11 mouse cellular contexts compared by ENCODE assay signal in genomic region chr11:52565457-52565856, GRCm38 (mm10).
A peak's percentile ranks its signal among the peaks of the same experiment; 100 is the strongest.
DNase-seq lines count a peak whose midpoint lies in the region; ATAC-seq and TF ChIP-seq lines count a peak whose summit lies in the region.
"Had no signal": no experiment of that assay in that cellular context is flagged by ENCODE, and none has a peak within 500 bp of the region (broad histone marks: within the 10 kb centered on the region; RNA-seq: fewer than 3 reads in every experiment).

No protein-coding gene starts in this region.

- intact Hi-C loops in heart, postnatal 25 days (cut with DNase I), result no loop called here

- peak; percentile 90 for DNase-seq in heart, adult 11 months
- no peak for DNase-seq in heart, postnatal 25 days (ENCODE audit: low spot score)
- DNase-seq in Patski (ENCODE audit: low read depth, low spot score) (no peak), adipocyte (ENCODE audit: low spot score) (no peak)
- DNase-seq in gastrocnemius, postnatal 10 days, result no peak
- no peak for DNase-seq in urinary bladder, adult 2 months (ENCODE audit: low spot score)
- DNase-seq: layer of hippocampus, postnatal 36 days had no signal

- CTCF ChIA-PET in Patski (lab: Charles Lee), result no interaction called here

- peaks cover 62% of the 10 kb centered on the region for H3K4me1 ChIP-seq in heart, embryonic 13.5 days
- peaks cover 10% of the 10 kb centered on the region; the same call in 1 of the 2 replicates for H3K4me1 ChIP-seq in lung, embryonic 16.5 days (replicated peaks; ENCODE audit: control insufficient read depth, insufficient read depth, low read length)

- H3K36me3 ChIP-seq in heart, embryonic 13.5 days, result no peaks in the 10 kb centered on the region
- no peaks in the 10 kb centered on the region for H3K36me3 ChIP-seq in lung, embryonic 16.5 days (ENCODE audit: control insufficient read depth, insufficient read depth, low read length)
- H3K36me3 ChIP-seq: hindbrain, embryonic 15.5 days had no signal

- H3K4me2 ChIP-seq in heart, embryonic 13.5 days, result peak overlapping the region; percentile 7; the same call in 1 of the 2 replicates
- no peak overlapping the region for H3K4me2 ChIP-seq in lung, embryonic 16.5 days (ENCODE audit: low read depth, low read length)
- H3K4me2 ChIP-seq: hindbrain, embryonic 15.5 days; liver, embryonic 11.5 days had no signal

- no peaks in the 10 kb centered on the region for H3K27me3 ChIP-seq in Patski
- no peaks in the 10 kb centered on the region for H3K27me3 ChIP-seq in heart, embryonic 13.5 days (replicated peaks)
- H3K27me3 ChIP-seq in lung, embryonic 16.5 days (ENCODE audit: control insufficient read depth, insufficient read depth, low read depth, low read length), result no peaks in the 10 kb centered on the region
- H3K27me3 ChIP-seq: hindbrain, embryonic 15.5 days had no signal

- peak overlapping the region; percentile 75 for H3K27ac ChIP-seq in heart, embryonic 13.5 days (replicated peaks)
- peak overlapping the region; percentile 60 for H3K27ac ChIP-seq in lung, embryonic 16.5 days (ENCODE audit: low read length)
- H3K27ac ChIP-seq: hindbrain, embryonic 15.5 days had no signal

- peak; percentile 37 for ATAC-seq in Patski
- ATAC-seq in heart, embryonic 13.5 days (ENCODE audit: extremely low read depth, insufficient number of reproducible peaks, low FRiP score, low TSS enrichment), result no peak
- ATAC-seq in lung, embryonic 16.5 days (ENCODE audit: low read depth), result peak; percentile 94

- WGBS in heart, embryonic 13.5 days, result 10% methylated on average over 1 of the region's 1 CpGs
- 8% methylated on average over 1 of the region's 1 CpGs for WGBS in lung, embryonic 16.5 days

- no peak overlapping the region for H3K4me3 ChIP-seq in heart, embryonic 13.5 days
- no peak overlapping the region for H3K4me3 ChIP-seq in lung, embryonic 16.5 days (ENCODE audit: low read length)
- H3K4me3 ChIP-seq: hindbrain, embryonic 15.5 days had no signal

- H3K9ac ChIP-seq in heart, embryonic 13.5 days, result no peak overlapping the region
- H3K9ac ChIP-seq in lung, embryonic 16.5 days (ENCODE audit: low read length), result no peak overlapping the region
- H3K9ac ChIP-seq: hindbrain, embryonic 15.5 days had no signal

- H3K9me3 ChIP-seq in heart, embryonic 13.5 days, result no peaks in the 10 kb centered on the region
- H3K9me3 ChIP-seq in lung, embryonic 16.5 days (ENCODE audit: control insufficient read depth, low read length), result no peaks in the 10 kb centered on the region
- H3K9me3 ChIP-seq: hindbrain, embryonic 15.5 days had no signal

- in situ Hi-C loops in Patski (cut with MboI; ENCODE audit: low pct_unique_long_range_greater_than_20kb), result no loop called here

- POLR2A ChIA-PET in Patski (lab: Charles Lee), result no interaction called here

- no peak for TF ChIP-seq CTCF in Patski (IDR thresholded peaks at IDR 0.05)
